Mouse (Mus musculus) stomach, embryonic 14.5 days (tissue): ENCODE results near the gene Zcwpw1. TPM values are rescaled to one million over a fixed set of nuclear protein-coding genes. Genes with fewer than 3 reads are reported as not detected.
"Not testable (repeated sequence)": the region's sequence is repeated elsewhere in the genome, so short reads cannot be mapped to it uniquely, and the experiment has no call there.

Experiments
- ATAC-seq: fragments of 200-750 bp; cut with Nextera tagmentation; 2 replicates; pipeline ENCODE4 v1.8.0; 2017; ENCODE audit warnings: low read depth, moderate TSS enrichment; ENCODE audit not compliant: insufficient number of reproducible peaks, insufficient read depth, low FRiP score
- H3K27ac ChIP-seq: fragments of 300-500 bp; sonication (generic); 2 replicates; pipeline ENCODE4 v1.5.1; 2014; ENCODE audit warnings: mild to moderate bottlenecking, low read length, moderate library complexity, mixed read lengths
- H3K27me3 ChIP-seq: fragments of 300-500 bp; sonication (generic); 2 replicates; pipeline ENCODE4 v1.6.1; 2014; ENCODE audit warnings: low read length, control low read depth, mixed read lengths; ENCODE audit not compliant: control insufficient read depth, insufficient read depth
- H3K36me3 ChIP-seq: fragments of 300-500 bp; sonication (generic); 2 replicates; pipeline ENCODE4 v1.6.1; 2014; ENCODE audit warnings: mild to moderate bottlenecking, control low read depth, low read length, moderate library complexity, mixed read lengths; ENCODE audit not compliant: control insufficient read depth, insufficient read depth
- H3K4me1 ChIP-seq: fragments of 300-500 bp; sonication (generic); 2 replicates; pipeline ENCODE4 v1.6.1; 2014; ENCODE audit warnings: low read length, control low read depth, mixed read lengths; ENCODE audit not compliant: control insufficient read depth, insufficient read depth
- H3K4me2 ChIP-seq: fragments of 300-500 bp; sonication (generic); replicated peaks from 2 replicates; pipeline ENCODE4 v1.6.1; 2014; ENCODE audit warnings: low read depth, low read length, control low read depth
- H3K4me3 ChIP-seq: fragments of 300-500 bp; sonication (generic); 2 replicates; pipeline ENCODE4 v1.5.1; 2014; ENCODE audit warnings: low read depth, low read length, control low read depth
- H3K9ac ChIP-seq: fragments of 300-500 bp; sonication (generic); replicated peaks from 2 replicates; pipeline ENCODE4 v1.6.1; 2014; ENCODE audit warnings: low read depth, mild to moderate bottlenecking, control low read depth, low read length, moderate library complexity, mixed read lengths
- H3K9me3 ChIP-seq: fragments of 300-500 bp; sonication (generic); 2 replicates; pipeline ENCODE4 v1.6.1; 2016; ENCODE audit warnings: low read depth, low read length, control low read depth; ENCODE audit not compliant: control insufficient read depth
- WGBS: fragments of 180-500 bp; shearing (Covaris S2); extraction: QIAGEN DNeasy Blood & Tissue Kit; methylation state at CpG from one replicate; pipeline ENCODE4 v1.1.7; 2014; 5-methylcytosine and 5-hydroxymethylcytosine counted together
- polyA plus RNA-seq: library from polyadenylated mRNA; unstranded; fragments of >200 nt; fragmentation: Nextera tagmentation; extraction: Ambion mirVana; gene quantifications from 2 replicates; pipeline ENCODE4 v1.2.1, GENCODE M21; 2014

The Zcwpw1 gene
- polyA plus RNA-seq, 1 experiment from 2014 or later: 22.3 TPM

GRCm38 (mm10) chr5:137828694-137829093 lies 41.1 kb downstream of the Zcwpw1 start:
- no peak overlapping the region for H3K4me3 ChIP-seq
- no peaks in the 10 kb centered on the region for H3K4me1 ChIP-seq
- H3K27me3 ChIP-seq: no peaks in the 10 kb centered on the region
- H3K9me3 ChIP-seq: no peaks in the 10 kb centered on the region
- H3K36me3 ChIP-seq: no peaks in the 10 kb centered on the region
- no peak overlapping the region for H3K27ac ChIP-seq
- WGBS: 85% methylated on average over 6 of the region's 6 CpGs
- ATAC-seq: no peak
- no peak overlapping the region for H3K4me2 ChIP-seq
- no peak overlapping the region for H3K9ac ChIP-seq

- H3K4me1 ChIP-seq: no peaks in the 10 kb centered on the region
- H3K9ac ChIP-seq: no peak overlapping the region
- no peak overlapping the region for H3K4me3 ChIP-seq
- no peak overlapping the region for H3K27ac ChIP-seq
- H3K36me3 ChIP-seq: no peaks in the 10 kb centered on the region
- H3K4me2 ChIP-seq: no peak overlapping the region
- no peaks in the 10 kb centered on the region for H3K9me3 ChIP-seq
- ATAC-seq: no peak
- 67% methylated on average over 7 of the region's 7 CpGs for WGBS
- H3K27me3 ChIP-seq: no peaks in the 10 kb centered on the region
These were observed 42.6 kb downstream of the Zcwpw1 start for GRCm38 (mm10) chr5:137830238-137830637.

- Histone ChIP-seq H3K27ac (no peak overlapping the region), H3K36me3 (no peaks in the 10 kb centered on the region), H3K27me3 (no peaks in the 10 kb centered on the region), H3K4me3 (no peak overlapping the region), H3K9ac (no peak overlapping the region), H3K4me2 (no peak overlapping the region), H3K4me1 (no peaks in the 10 kb centered on the region), H3K9me3 (no peaks in the 10 kb centered on the region)
- 98% methylated on average over 4 of the region's 4 CpGs for WGBS
- no peak for ATAC-seq
These were observed 43.5 kb downstream of the Zcwpw1 start for GRCm38 (mm10) chr5:137831106-137831505.

GRCm38 (mm10) chr5:137831506-137831905 lies 43.9 kb downstream of the Zcwpw1 start:
- H3K9me3 ChIP-seq: no peaks in the 10 kb centered on the region
- H3K4me1 ChIP-seq: no peaks in the 10 kb centered on the region
- WGBS: 60% methylated on average over 6 of the region's 6 CpGs
- H3K9ac ChIP-seq: no peak overlapping the region
- H3K4me3 ChIP-seq: no peak overlapping the region
- no peaks in the 10 kb centered on the region for H3K27me3 ChIP-seq
- no peak overlapping the region for H3K27ac ChIP-seq
- H3K36me3 ChIP-seq: no peaks in the 10 kb centered on the region
- H3K4me2 ChIP-seq: no peak overlapping the region
- ATAC-seq: no peak

DNA sequence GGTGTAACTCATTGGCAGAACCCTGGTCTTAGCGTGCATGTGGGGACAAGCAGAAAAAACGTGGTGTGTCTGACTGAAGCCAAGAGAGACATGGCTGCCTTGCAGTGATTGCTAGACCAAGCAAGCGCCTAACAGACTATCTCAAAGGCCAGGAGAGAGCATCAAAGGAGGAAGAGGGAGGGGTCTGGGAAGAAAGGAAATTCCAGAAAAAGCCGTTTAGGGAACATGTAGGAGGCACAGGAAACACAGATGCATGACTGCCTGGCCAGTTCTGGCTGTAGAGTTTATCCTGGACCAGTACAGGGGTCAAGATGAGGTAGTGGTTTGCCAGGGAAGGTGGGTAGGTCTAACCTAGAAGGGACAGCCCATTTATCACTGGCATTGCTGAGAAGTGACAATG lies 45.9 kb downstream of the Zcwpw1 start:
- H3K27ac ChIP-seq: no peak overlapping the region
- 39% methylated on average over 4 of the region's 4 CpGs for WGBS
- no peaks in the 10 kb centered on the region for H3K36me3 ChIP-seq
- no peak overlapping the region for H3K4me3 ChIP-seq
- ATAC-seq: no peak
- no peaks in the 10 kb centered on the region for H3K4me1 ChIP-seq
- H3K27me3 ChIP-seq: no peaks in the 10 kb centered on the region
- H3K4me2 ChIP-seq: no peak overlapping the region
- no peak overlapping the region for H3K9ac ChIP-seq
- H3K9me3 ChIP-seq: no peaks in the 10 kb centered on the region

DNA sequence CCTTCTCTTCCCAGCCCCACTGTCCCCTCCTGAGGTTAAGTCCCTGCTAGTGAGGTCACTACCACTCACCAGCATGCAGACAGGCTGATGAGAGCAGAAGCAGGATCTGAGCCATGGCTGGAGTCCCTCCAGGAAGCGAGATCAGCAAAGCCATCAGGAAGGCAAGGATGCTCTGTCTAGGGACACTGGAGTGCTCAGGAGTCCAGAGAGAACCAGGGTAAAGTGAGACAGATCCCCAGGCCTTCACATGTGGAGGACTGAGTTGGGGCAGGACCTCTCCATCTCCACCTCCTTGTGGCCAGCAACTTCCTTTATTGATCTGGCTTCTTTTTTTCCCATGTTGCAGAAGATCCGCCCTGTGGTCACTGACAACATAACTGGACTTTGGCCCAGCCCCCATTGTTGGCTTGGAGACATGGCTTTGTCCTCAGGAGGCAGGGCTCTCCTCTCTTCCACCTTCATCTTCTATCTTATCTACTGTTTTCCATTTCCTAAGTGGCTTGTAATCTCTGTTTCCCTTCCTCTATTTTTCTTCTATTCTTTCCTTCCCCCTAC lies 48.4 kb downstream of the Zcwpw1 start, which contains the start of gene Pilra:
Gene Pilra (minus strand): TSS at position 316 of the 555 bp plus-strand sequence.
- H3K27ac ChIP-seq, H3K27me3 ChIP-seq, H3K36me3 ChIP-seq, ATAC-seq, H3K4me2 ChIP-seq, H3K4me3 ChIP-seq, H3K9me3 ChIP-seq, H3K9ac ChIP-seq, H3K4me1 ChIP-seq: not testable (repeated sequence)
- WGBS: 51% methylated on average over 2 of the region's 2 CpGs

GRCm38 (mm10) chr5:137836611-137837010 lies 49.0 kb downstream of the Zcwpw1 start:
- Histone ChIP-seq H3K4me3 (no peak overlapping the region), H3K27me3 (no peaks in the 10 kb centered on the region), H3K9me3 (no peaks in the 10 kb centered on the region), H3K36me3 (no peaks in the 10 kb centered on the region), H3K9ac (no peak overlapping the region), H3K4me1 (no peaks in the 10 kb centered on the region), H3K4me2 (no peak overlapping the region), H3K27ac (no peak overlapping the region)
- no peak for ATAC-seq

- H3K4me2 ChIP-seq, H3K27ac ChIP-seq, H3K4me3 ChIP-seq, H3K4me1 ChIP-seq, H3K9me3 ChIP-seq, H3K36me3 ChIP-seq, H3K9ac ChIP-seq, H3K27me3 ChIP-seq, ATAC-seq: not testable (repeated sequence)
These were observed 49.5 kb downstream of the Zcwpw1 start for GRCm38 (mm10) chr5:137837110-137837509.

DNA sequence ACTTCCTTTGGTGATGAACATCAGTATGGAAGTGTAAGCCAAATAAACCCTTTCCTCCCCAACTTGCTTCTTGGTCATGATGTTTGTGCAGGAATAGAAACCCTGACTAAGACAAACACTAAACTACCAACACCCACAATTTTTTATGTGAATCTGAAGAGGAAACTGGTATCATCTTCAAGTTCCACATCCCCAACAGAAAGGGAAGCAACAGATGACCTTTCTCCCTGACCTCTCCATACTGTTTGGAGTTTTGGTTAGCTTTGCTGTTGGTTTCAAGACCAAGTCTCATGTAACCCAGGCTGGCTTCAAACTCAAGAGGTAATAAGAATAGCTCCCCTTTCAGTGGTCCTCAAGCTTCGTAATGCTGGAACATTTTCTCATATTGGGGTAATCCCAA lies 62.7 kb downstream of the Zcwpw1 start:
- not testable (repeated sequence) for H3K27me3 ChIP-seq, H3K27ac ChIP-seq, H3K4me3 ChIP-seq, ATAC-seq, H3K36me3 ChIP-seq, H3K4me2 ChIP-seq, H3K4me1 ChIP-seq, H3K9me3 ChIP-seq, H3K9ac ChIP-seq
- WGBS: 86% methylated on average over 1 of the region's 1 CpGs
